Mouse (Mus musculus): Measurements from ENCODE around the gene Cacna1d.

DNA sequence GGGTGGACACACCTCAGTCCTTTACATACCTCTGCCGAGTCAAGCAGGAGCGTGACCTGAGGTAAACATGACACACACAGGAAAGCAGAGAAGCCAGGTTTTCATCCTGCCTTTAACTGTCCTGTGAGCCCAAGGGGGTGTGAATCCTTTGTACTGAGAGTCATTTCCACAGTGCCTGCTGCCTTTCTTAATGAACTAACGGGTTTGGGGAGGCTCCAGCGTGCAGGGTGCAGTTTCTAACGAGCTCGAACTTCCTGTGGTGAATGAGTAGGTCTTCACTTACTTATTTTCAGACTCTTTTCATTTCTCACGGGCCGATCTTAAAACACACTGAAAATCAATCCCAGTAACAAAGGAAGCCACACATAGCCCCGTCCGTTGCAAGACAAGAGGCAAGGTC, 476.8 kb downstream of the Cacna1d start:
- no peak for TF ChIP-seq POLR2A (IDR thresholded peaks at IDR 0.05; ENCODE audit: borderline replicate concordance, low read depth, low read length)
- TF ChIP-seq CTCF (IDR thresholded peaks at IDR 0.05; ENCODE audit: low read depth, low read length) = no peak
